Mouse (Mus musculus) Muller cell, postnatal 12 days (primary cell): ENCODE data around the gene Washc2.
"Not testable (repeated sequence)": the region's sequence is repeated elsewhere in the genome, so short reads cannot be mapped to it uniquely, and the experiment has no call there.

Source experiments
- DNase-seq: peaks from one replicate; pipeline ENCODE4 v3.0.0-alpha.2; 2015; ENCODE audit errors: inconsistent ontology term

The Washc2 gene

DNA sequence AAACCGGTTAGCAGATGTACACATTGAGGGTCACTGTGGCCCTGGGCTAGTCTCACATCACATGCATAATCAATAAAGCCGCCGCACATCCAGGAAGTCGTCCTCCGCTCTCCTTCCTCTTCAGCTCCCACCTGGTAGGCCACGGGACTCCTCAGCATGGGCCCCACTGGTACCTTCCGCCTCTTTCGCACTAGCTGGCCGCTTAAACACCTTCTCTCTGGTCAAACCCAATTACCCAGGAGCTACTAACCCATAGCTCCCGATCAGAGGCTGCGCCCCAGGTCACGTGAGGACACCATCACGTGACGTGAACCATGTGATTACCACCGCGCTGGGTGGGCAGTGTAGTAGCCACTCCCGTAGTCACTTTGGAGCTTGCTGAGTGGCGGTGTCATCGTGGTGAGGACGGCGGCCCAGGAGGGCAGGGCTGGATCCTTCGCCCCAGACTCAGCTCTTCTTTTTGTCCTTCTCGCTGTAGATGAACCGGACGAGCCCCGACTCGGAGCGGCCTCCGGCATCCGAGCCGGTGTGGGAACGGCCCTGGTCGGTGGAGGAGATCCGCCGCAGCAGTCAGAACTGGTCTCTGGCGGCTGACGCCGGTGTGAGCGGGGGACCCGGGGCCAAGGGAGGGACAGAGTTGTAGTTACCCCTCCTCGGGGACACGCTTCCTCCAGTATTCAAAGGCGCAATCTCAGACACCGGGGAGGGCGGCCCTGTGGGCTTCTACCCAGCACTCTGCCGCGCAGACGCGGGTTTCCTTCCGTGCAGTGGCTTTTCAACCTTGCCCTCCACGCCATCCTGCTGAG, at the start of gene Washc2:
Washc2 (plus strand) TSS at position 310 of the 806 bp plus-strand sequence.
- DNase-seq, result peak; percentile 94

DNA sequence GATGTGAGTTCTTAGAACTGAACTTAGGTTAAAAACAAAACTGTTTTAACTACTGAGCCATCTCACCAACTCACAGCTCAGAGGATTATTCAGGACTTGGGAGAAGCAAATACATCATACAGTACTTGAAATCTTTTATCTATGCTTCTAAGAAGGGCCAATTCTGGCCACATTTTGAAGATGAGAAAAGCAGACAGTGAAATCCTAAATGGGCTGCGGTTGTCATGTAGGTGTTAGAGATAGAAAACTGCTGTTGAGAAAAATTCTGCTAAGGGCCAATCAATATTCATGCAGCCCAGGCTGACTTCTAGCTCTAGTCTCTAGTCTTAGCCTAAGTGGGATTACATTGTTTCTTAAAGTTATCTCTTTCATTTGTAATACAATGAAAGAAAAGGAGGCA, 41.5 kb upstream of the Washc2 start:
- no peak for DNase-seq

DNA sequence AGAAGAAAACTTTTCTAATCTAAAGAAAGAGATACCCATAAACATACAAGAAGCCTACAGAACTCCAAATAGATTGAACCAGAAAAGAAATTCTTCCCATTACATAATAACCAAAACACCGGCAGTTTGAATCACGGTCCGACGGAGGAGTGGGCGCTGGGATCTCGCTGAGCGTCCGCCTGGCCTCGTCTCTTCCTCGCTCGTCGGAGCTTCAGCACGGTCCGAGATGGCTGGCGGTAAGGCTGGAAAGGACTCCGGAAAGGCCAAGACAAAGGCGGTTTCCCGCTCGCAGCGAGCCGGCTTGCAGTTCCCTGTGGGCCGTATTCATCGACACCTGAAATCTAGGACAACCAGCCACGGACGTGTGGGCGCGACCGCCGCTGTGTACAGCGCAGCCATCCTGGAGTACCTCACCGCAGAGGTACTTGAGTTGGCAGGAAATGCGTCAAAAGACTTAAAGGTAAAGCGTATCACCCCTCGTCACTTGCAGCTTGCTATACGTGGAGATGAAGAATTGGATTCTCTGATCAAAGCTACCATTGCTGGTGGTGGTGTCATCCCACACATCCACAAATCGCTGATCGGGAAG, 34.2 kb upstream of the Washc2 start:
- not testable (repeated sequence) for DNase-seq

DNA sequence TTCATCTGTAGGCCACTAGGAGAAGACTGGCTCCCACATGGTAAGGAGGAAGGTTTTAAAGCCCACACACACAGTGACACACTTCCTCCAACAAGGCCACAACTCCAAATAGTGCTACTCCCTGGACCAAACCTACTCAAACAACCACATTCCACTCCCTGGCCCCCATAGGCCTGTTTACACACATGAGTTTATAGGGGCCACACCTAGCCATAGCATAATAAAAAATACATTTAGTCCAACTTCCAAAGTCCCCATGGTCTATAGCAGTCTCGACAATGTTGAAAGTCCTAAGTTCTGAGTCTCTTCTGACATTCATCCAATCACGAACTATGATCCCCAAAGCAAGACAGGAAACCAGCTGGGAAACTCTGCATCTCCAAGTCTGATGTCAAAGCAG, 29.5 kb upstream of the Washc2 start:
- DNase-seq, result no peak

DNA sequence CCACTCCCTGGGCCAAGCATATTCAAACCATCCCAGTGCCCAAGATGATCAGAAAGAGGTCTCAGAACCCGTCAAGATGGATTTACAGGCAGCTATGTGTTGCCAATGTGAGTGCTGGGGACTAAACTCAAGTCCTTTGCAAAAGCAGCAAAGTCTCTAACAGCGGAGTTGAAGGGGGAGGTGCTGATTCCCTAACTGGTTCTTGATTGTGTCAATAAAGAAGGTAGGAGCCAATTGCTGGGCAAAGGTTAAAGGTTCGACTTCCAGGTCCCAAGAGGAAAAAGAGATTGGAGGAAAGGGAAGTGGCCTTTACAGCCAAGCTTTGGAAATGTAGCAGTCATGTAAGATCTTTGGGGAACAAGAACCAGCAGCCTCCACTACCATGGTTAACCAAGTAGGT, 27.1 kb upstream of the Washc2 start:
- DNase-seq, result no peak

DNA sequence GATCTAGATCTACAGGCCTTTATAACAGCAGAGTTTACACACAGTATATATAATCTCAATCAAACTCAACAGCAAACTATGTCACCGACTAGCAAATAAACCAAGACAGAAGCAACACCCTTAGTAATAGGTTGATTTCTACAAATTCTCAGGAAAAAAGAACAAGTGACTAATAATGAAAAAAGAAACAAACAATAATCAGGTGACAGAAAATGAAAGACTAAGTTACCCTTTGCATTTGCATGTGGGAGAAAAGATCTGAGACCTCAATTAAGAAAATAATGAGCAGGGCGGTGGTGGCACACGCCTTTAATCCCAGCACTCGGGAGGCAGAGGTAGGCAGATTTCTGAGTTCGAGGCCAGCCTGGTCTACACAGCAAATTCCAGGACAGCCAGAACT, 24.3 kb upstream of the Washc2 start:
- no peak for DNase-seq

DNA sequence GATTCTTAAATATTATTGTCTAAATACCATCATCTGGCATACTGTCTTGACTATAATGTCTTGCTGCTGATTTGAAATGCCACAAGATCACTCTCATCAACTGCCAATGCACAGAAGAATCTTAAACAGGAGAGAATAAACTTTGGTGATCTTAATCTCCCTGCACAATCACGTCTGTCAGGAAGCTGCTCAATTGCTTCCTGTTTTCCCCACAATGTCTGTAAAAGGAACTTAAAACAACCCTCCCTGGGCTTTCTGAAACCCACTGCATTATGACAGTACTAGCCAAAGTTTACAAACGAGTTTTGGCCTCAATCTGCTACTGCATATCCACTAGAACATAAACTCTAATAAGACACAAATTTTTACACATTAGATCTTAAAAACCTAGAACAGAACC, 21.4 kb upstream of the Washc2 start:
- DNase-seq, result no peak

DNA sequence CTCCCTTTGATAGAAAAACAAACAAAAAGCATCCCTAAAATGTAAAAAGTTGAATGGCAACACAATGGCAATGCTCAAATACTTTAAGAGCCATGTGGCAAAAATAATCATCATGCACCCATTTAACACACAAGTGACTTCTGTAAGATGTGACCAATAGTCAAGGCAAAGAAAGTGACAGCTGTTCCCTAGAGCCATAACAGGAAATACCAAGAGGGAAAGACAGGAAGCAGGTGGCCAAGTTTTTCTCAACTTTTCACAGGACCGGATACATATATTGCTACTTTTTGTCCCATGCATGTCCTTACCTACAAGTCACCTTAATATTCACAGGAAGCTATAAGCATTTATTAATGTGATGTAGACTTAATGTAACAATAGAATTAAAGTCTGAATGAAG, 18.4 kb upstream of the Washc2 start:
- no peak for DNase-seq

DNA sequence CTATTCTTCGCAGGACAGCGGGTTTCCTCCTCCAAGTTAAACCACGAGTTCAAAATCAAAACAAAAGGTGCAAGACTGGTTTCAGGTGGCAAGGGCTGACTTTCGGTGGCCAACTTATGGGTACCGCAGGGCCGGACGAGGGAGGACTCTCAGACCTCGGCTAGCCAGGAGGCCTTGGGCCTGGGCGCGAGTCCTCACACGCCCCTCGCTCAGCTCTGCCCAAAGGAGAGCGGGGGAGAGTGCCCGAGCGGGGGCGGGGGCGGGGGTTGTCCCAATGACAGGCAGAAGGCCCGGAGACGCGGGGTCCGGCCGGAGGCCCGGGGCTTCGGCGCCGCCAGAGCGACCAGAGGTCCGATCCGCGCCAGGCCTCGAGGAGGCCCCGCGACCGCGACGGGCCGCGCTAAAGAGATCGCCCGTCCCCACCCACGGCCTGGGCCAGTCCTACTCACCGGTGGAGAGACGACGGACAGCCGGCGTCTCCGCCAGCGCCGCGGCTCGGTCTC, 15.0 kb upstream of the Washc2 start:
- peak; percentile 72 for DNase-seq

DNA sequence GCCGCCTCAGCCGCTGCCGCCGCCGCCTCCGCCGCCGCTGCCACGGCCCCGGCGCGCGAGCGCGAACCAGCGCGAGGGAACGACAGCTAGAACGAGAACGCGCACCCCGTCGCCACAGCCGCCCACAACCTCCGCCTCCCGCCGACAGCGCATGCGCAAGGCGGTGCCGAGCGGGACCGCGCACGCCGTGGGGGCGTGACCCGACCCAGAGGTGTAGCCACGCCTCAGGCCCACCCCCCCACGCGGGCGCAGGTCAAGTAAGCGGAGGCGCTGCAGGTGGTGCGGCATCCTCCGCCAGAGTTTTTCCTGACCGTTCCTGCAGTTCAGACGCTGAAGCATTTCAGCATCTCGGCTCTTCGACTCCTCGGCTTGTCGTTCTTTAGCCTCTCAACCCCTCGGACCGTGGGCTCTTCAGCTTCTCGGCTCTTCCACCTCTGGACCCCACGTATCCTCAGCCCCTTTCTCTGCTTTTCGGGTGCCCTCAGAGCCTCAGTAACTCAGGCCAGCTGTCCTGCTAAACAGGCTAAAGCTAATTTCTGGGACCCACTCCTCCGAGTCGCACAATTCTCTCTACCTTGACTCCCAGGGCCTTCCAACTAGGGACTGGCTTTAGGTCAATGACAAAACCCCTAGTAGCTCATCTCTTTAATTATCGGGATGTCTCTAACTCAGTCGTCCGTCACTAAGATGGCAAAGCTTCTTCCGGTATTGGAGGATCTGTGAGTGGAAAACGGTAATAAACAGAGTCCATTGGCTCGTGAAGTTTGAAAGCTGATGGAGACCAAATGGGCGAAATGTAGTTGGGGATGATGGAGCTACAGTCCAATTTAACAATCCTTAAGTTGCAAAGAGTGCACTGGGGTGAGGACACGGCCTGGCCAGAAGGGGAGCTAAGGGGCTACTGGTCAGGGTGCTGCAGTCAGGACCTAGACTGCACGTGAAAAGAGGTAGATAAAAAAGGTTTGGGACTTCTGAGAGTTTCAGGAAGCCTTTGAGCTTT, 14.1 kb upstream of the Washc2 start, which contains the start of gene Tmcc1:
Tmcc1 (minus strand) TSS at position 93 of the 1,000 bp plus-strand sequence.
- DNase-seq, result peak; percentile 98

DNA sequence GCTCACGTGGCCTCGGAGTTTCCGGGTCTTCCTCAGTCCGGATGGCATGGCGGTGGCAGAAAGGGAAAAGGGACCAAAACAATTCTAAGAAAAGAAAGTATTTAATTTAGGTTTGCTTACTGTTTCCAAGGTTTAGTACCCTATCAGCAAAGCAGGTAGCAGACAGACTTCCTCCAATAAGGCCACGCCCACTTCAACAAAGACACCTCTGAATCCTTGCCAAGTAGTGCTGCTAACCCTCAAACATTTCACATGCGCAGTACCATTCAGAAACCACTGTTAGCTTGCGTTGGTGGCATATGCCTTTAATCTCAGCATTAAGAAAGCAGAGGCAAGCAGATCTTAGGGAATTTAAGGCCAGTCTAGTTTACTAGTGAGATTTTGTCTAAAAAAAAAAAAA, 12.0 kb upstream of the Washc2 start:
- DNase-seq, result no peak

DNA sequence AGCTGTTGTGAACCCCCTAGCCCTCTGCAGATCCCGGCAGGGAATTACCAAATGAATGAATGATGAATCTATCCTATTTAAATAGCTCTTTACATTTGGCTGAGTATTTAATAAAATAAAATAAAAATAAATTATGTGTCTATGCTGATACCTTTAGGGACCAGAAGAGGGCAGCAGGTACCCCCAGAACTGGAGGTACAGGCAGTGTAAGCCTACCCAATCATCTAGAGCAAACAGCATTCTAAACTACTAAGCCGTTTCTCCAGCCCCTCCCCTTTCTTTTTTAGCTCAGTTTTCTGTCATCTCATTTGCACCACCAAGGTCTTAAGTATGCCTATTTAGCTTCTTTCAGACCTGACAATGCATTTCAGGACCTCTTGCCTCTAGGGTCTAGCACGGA, 9.7 kb upstream of the Washc2 start:
- peak; percentile 9 for DNase-seq

DNA sequence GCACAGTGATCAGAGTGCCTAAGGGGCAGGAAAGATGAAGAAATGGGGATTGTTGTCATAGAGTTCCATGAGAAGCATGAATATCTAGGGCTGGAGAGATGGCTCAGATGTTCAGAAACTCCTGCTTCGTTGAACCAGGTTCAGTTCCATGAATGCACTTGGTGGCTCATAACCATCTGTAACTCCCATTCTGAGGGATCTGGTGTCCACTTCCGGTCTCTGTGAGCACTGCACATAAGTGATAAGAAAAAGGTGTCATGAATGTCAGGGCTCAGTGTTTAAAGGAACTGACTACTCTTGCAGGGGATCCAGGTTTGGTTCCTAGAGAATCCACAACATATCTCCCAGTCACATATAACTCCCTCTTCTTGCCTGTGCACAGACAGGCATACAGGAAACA, 8.2 kb upstream of the Washc2 start:
- no peak for DNase-seq

DNA sequence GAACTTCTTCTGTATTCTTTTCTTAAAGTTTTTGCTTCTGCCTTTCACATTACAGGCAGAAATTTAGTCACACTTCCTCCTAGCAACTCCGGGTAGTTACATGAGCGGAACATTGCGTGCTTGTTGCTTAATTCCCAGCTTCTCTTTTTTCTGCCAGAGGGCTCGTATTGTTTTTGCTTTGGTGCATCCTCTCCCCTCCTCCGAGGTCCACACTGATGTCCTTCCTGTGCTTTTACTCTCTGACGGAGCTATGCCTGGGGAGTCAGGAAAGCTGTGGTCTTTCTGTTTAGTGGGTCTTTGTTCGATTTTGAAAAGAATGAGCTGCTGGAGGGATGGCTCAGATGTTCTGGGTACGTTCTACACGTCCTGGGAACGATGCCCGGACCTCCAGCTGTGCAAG, 19.9 kb downstream of the Washc2 start:
- DNase-seq, result no peak

DNA sequence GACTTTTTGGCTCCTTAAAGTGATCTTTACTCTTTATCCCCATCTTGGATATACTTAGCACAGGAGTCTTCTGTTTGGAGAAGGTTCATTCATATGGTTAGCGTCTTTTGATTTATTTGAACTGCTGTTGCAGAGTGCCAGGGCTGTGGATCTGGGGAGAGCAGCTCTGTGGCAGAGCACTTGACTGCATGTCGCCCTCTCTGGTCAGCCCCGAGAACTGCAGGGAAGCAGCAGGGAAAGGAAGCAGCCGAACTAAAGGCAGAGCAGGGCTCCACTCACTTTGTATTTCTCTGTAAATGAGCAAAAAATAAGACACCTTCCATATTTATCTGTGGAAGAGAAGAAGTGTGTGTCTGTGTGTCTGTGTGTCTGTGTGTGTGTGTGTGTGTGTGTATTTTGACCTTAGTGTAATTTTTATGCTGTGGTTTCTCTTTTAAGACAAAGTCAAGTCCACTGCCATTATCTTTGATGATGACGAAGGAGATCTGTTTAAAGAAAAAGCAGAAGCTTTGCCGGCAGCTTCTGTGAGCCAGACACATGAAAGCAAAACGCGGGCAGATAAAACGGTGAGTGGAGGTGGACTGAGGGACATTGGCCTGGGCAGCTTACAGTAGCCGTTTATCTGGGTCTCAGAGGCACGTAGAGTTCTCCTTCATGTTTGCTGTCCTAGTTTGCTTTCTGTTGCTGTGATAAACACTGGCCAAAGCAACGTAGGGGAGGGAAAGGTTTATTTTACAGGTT, 21.1 kb downstream of the Washc2 start:
- DNase-seq, result peak; percentile 31

DNA sequence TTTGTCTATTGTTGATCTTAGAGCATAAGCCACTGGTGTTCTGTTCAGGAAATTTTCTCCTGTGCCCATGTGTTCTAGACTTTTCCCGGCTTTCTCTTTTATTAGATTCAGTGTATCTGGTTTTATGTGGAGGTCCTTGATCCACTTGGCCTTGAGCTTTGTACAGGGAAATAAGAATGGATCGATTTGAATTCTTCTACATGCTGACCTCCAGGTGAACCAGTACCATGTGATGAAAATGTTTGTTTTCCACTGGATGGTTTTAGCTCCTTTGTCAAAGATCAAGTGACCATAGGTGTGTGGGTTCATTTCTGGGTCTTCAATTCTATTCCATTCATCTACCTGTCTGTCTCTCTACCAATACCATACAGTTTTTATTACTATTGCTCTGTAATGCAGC, 27.0 kb downstream of the Washc2 start:
- DNase-seq, result not testable (repeated sequence)

DNA sequence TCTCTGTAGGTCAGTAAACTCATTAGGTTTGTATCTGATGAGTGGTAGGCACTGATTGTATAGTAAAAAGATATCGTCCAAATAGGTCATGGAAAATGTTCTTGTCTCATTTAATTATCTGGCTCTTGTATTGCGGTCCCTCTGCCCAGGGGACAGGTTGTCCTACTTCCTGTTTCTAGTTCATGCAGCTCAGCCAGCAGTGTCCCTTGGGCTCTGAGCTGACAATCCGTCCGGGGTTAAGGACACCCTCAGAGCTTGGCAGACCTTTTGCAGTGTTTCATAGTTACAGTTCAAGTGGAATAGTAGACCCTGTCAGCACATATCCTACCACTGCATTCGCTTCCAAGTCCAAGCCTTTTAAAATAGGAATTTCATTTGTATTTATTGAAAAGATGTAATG, 27.5 kb downstream of the Washc2 start:
- no peak for DNase-seq

DNA sequence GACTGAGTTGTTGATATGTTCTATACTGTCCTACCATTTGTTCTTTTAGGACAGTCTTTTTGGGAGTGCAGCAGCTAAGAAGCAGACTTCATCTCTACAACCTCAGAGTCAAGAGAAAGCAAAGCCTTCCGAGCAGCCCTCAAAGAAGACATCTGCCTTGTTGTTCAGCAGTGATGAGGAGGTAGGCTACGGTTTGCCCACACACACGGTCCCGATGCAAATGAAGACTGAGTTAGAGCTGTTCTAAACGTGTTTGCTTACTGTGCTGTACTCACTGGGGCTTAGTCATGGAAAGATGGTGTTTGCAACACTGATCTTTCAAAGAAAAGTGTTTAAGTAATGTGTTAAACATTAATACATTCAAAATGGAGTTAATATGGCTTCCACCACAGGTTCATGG, 30.2 kb downstream of the Washc2 start:
- no peak for DNase-seq

DNA sequence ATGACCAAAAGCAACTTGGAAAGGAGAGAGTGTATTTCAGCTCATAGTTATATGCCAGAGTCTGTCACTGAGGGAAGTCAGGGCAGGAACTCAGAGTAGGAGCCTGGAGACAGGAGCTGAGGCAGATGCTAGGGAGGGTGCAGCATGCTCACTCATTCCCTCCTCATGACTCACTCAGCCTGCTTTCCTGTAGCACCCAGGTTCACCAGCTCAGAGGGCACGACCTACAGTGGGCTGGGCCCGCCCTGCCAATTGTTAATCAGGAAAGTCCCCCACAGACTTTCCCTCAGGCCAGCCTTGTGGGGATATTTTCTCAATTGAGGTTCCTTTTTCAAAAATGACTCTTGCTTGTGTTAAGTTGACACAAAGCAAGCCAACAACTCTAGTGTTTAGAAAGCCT, 32.5 kb downstream of the Washc2 start:
- DNase-seq, result peak; percentile 25

DNA sequence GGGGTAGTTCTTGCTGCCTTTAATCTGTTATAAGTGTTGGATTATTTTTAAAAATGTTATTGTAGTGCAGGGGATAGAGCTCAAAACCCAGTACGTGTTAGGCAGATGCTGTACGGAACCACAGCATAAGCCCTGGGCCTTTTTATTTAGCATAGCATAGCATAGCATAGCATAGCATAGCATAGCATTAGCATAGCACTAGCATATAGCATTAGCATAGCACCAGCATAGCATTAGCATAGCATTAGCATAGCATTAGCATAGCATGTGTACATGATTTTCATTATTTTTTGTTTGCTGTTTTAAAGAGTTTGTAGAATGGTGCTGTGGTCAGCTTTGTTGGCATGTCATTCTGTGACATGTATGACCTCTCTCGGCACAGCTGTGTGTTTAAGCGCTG, 51.8 kb downstream of the Washc2 start:
- no peak for DNase-seq

DNA sequence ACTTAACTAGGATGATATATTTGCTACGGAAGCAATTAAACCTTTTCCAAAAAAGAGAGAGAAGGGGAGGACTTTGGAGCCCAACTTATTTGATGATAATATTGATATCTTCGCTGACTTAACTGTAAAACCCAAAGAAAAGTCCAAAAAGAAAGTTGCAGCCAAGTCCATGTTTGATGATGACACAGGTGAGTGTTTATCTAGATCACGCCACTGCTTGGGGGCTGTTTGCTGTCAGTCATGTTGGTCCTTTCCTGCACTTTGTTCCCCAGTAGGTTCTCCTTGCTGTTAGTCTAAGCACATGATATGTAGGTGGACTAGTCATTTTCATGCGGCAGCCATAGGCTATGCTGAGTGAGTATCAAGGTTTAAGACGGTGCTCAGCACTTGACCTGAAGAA, 52.6 kb downstream of the Washc2 start:
- no peak for DNase-seq
